16 mouse cellular contexts compared by ENCODE assay signal in genomic region chr16:55580827-55581226, GRCm38 (mm10).
"Had no signal": no experiment of that assay in that cellular context is flagged by ENCODE, and none has a peak within 500 bp of the region (broad histone marks: within the 10 kb centered on the region; RNA-seq: fewer than 3 reads in every experiment).

No protein-coding gene starts in this region.

- H3K4me1 ChIP-seq: neural tube, embryonic 13.5 days; neural tube, embryonic 15.5 days; stomach, embryonic 15.5 days had no signal

- H3K4me3 ChIP-seq: neural tube, embryonic 13.5 days; neural tube, embryonic 15.5 days; stomach, embryonic 15.5 days had no signal

- H3K36me3 ChIP-seq: neural tube, embryonic 13.5 days; neural tube, embryonic 15.5 days; stomach, embryonic 15.5 days had no signal

- H3K27me3 ChIP-seq: neural tube, embryonic 13.5 days; neural tube, embryonic 15.5 days; stomach, embryonic 15.5 days had no signal

- DNase-seq: retina, postnatal 1 day; right cerebral cortex, adult 18-20 months; right cerebral cortex, postnatal 14 days; right cerebral cortex, postnatal 25 days; right cerebral cortex, postnatal 4 days; spleen, adult 18-20 months; thymus, adult 18-20 months; thymus, adult 2 months; thymus, postnatal 14 days; thymus, postnatal 25 days; thymus, postnatal 36 days; thymus, postnatal 4 days had no signal

- H3K9me3 ChIP-seq: neural tube, embryonic 13.5 days; neural tube, embryonic 15.5 days; stomach, embryonic 15.5 days had no signal

- H3K9ac ChIP-seq: neural tube, embryonic 13.5 days; neural tube, embryonic 15.5 days; stomach, embryonic 15.5 days had no signal

- H3K4me2 ChIP-seq: neural tube, embryonic 13.5 days; neural tube, embryonic 15.5 days; stomach, embryonic 15.5 days had no signal

- H3K27ac ChIP-seq: neural tube, embryonic 13.5 days; neural tube, embryonic 15.5 days; stomach, embryonic 15.5 days; stomach, postnatal 0 days had no signal
